Mouse (Mus musculus): Measurements from ENCODE around the gene Olfr107. TPM values are rescaled to one million over a fixed set of nuclear protein-coding genes. Genes with fewer than 3 reads are reported as not detected.

Gene Olfr107
- not detected in 2 replicates for polyA plus RNA-seq (2016; fragmentation: Nextera tagmentation; extraction: Ambion mirVana)

- no peak within 1 kb of the TSS for H3K27ac ChIP-seq
- H3K9me3 ChIP-seq = no peaks in the 10 kb centered on the region
- WGBS = 81% methylated on average over 3 of the region's 3 CpGs
- no peaks in the 10 kb centered on the region for H3K27me3 ChIP-seq (ENCODE audit: poor library complexity, severe bottlenecking)
- no peak for DNase-seq (ENCODE audit: extremely low spot score, low spot score)
- no peak within 1 kb of the TSS for H3K4me3 ChIP-seq
- H3K36me3 ChIP-seq (replicated peaks) = no peaks in the 10 kb centered on the region
- H3K4me1 ChIP-seq = no peaks in the 10 kb centered on the region
These were observed at the start of gene Olfr107 for GRCm38 (mm10) chr17:37398926-37399325. TSS of gene Olfr107 (plus strand) at chr17:37399226.

- no peaks in the 10 kb centered on the region for H3K27me3 ChIP-seq (ENCODE audit: poor library complexity, severe bottlenecking)
- H3K4me1 ChIP-seq = no peaks in the 10 kb centered on the region
- no peak within 1 kb of the TSS for H3K4me3 ChIP-seq
- no peak within 1 kb of the TSS for H3K27ac ChIP-seq
- H3K36me3 ChIP-seq (replicated peaks) = no peaks in the 10 kb centered on the region
- H3K9me3 ChIP-seq = no peaks in the 10 kb centered on the region
- DNase-seq (ENCODE audit: extremely low spot score, low spot score) = no peak
These were observed 39.7 kb upstream of the Olfr107 start, which contains the start of gene Olfr104-ps for GRCm38 (mm10) chr17:37359282-37359681. TSS of gene Olfr104-ps (plus strand) at chr17:37359582.

GRCm38 (mm10) chr17:37378733-37379132 is 20.3 kb upstream of the Olfr107 start, which contains the start of gene Olfr105-ps:
TSS of gene Olfr105-ps (plus strand) at chr17:37379033.
- no peak for DNase-seq (ENCODE audit: extremely low spot score, low spot score)
- no peak within 1 kb of the TSS for H3K4me3 ChIP-seq
- H3K36me3 ChIP-seq (replicated peaks) = no peaks in the 10 kb centered on the region
- no peaks in the 10 kb centered on the region for H3K4me1 ChIP-seq
- H3K27ac ChIP-seq = no peak within 1 kb of the TSS
- no peaks in the 10 kb centered on the region for H3K9me3 ChIP-seq
- no peaks in the 10 kb centered on the region for H3K27me3 ChIP-seq (ENCODE audit: poor library complexity, severe bottlenecking)

DNA sequence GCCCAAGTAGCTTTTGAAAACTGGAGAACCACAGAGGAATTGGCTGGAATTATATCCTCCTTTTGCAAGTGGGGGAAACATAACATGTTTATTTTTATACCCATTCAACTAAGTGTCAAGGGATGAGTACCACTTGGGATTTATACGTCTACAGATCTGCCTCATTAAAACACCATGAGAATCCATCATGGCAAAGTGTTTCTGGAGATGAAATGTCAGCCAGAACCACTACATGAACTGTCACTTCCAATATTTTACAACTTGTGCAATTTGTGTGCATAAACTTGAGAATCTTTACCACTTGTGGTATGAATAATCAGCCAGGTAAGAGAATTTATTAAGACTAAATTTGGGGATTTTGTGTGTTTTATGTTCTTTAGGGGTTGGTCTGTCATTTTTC is 8.9 kb upstream of the Olfr107 start, which contains the start of gene Olfr106-ps:
Olfr106-ps (plus strand) TSS at position 301 of the 400 bp plus-strand sequence.
- no peak within 1 kb of the TSS for H3K27ac ChIP-seq
- 82% methylated on average over 1 of the region's 1 CpGs for WGBS
- H3K4me1 ChIP-seq = no peaks in the 10 kb centered on the region
- no peak for DNase-seq (ENCODE audit: extremely low spot score, low spot score)
- H3K9me3 ChIP-seq = no peaks in the 10 kb centered on the region
- no peak within 1 kb of the TSS for H3K4me3 ChIP-seq
- H3K36me3 ChIP-seq (replicated peaks) = no peaks in the 10 kb centered on the region
- H3K27me3 ChIP-seq (ENCODE audit: poor library complexity, severe bottlenecking) = no peaks in the 10 kb centered on the region

GRCm38 (mm10) chr17:37413380-37413779 is 14.4 kb downstream of the Olfr107 start:
- no peaks in the 10 kb centered on the region for H3K4me1 ChIP-seq
- H3K27me3 ChIP-seq (ENCODE audit: poor library complexity, severe bottlenecking) = no peaks in the 10 kb centered on the region
- no peaks in the 10 kb centered on the region for H3K36me3 ChIP-seq (replicated peaks)
- no peak overlapping the region for H3K27ac ChIP-seq
- peaks cover 5% of the 10 kb centered on the region; the same call in 1 of the 2 replicates for H3K9me3 ChIP-seq
- H3K4me3 ChIP-seq = no peak overlapping the region
- DNase-seq (ENCODE audit: extremely low spot score, low spot score) = no peak

DNA sequence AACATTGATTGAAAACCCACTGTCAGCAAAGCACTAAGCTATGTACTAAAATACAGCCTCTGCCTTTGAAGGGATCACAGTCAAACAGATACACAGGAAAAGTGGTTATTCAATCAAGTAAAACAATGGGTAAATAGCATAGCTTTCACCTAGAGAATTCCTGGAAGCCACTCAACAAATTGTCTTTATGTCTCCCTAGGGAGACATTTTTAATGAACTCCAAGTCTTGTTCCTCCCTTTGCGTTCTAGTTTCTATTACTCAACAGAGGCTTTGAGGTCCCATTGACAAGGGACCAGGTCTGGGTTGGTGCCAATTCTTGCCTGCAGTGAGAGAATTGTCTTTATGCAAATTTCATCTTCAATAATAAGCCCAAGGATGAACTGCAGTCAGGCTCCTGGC is 46.2 kb downstream of the Olfr107 start, which contains the start of gene Olfr108:
Olfr108 (plus strand) TSS at position 301 of the 400 bp plus-strand sequence.
- 91% methylated on average over 1 of the region's 1 CpGs for WGBS
- H3K27me3 ChIP-seq (ENCODE audit: poor library complexity, severe bottlenecking) = no peaks in the 10 kb centered on the region
- no peaks in the 10 kb centered on the region for H3K36me3 ChIP-seq (replicated peaks)
- H3K4me3 ChIP-seq = no peak within 1 kb of the TSS
- H3K27ac ChIP-seq = no peak within 1 kb of the TSS
- H3K4me1 ChIP-seq = no peaks in the 10 kb centered on the region
- no peaks in the 10 kb centered on the region for H3K9me3 ChIP-seq
- no peak for DNase-seq (ENCODE audit: extremely low spot score, low spot score)

Other genes starting within 250 kb of the Olfr107 start
- gene Olfr93, start 237.7 kb upstream of the Olfr107 start, polyA plus RNA-seq (2016; fragmentation: Nextera tagmentation; extraction: Ambion mirVana) = not detected in 2 replicates
- gene Ubd, start 205.3 kb upstream of the Olfr107 start, polyA plus RNA-seq (2016; fragmentation: Nextera tagmentation; extraction: Ambion mirVana) = not detected in 2 replicates
- not detected in 2 replicates for gene Olfr94, start 198.2 kb upstream of the Olfr107 start, polyA plus RNA-seq (2016; fragmentation: Nextera tagmentation; extraction: Ambion mirVana)
- not detected in 2 replicates for gene Olfr95, start 186.1 kb upstream of the Olfr107 start, polyA plus RNA-seq (2016; fragmentation: Nextera tagmentation; extraction: Ambion mirVana)
- not detected in 2 replicates for gene Olfr96, start 179.1 kb upstream of the Olfr107 start, polyA plus RNA-seq (2016; fragmentation: Nextera tagmentation; extraction: Ambion mirVana)
- gene Olfr97, start 161.9 kb upstream of the Olfr107 start, polyA plus RNA-seq (2016; fragmentation: Nextera tagmentation; extraction: Ambion mirVana) = not detected in 2 replicates
- gene Olfr98, start 135.5 kb upstream of the Olfr107 start, polyA plus RNA-seq (2016; fragmentation: Nextera tagmentation; extraction: Ambion mirVana) = not detected in 2 replicates
- 1.9 and 2.6 TPM in 2 replicates for gene H2-M3, start 129.0 kb upstream of the Olfr107 start, polyA plus RNA-seq (2016; fragmentation: Nextera tagmentation; extraction: Ambion mirVana)
- gene Olfr99, start 115.8 kb upstream of the Olfr107 start, polyA plus RNA-seq (2016; fragmentation: Nextera tagmentation; extraction: Ambion mirVana) = not detected in 2 replicates
- gene Olfr101, start 94.9 kb upstream of the Olfr107 start, polyA plus RNA-seq (2016; fragmentation: Nextera tagmentation; extraction: Ambion mirVana) = not detected in 2 replicates
- not detected in 2 replicates for gene Olfr102, start 82.2 kb upstream of the Olfr107 start, polyA plus RNA-seq (2016; fragmentation: Nextera tagmentation; extraction: Ambion mirVana)
- gene Olfr103, start 59.5 kb upstream of the Olfr107 start, polyA plus RNA-seq (2016; fragmentation: Nextera tagmentation; extraction: Ambion mirVana) = not detected in 2 replicates
- not detected in 2 replicates for gene Olfr104-ps, start 39.6 kb upstream of the Olfr107 start, polyA plus RNA-seq (2016; fragmentation: Nextera tagmentation; extraction: Ambion mirVana)
- not detected in 2 replicates for gene Olfr105-ps, start 20.2 kb upstream of the Olfr107 start, polyA plus RNA-seq (2016; fragmentation: Nextera tagmentation; extraction: Ambion mirVana)
- not detected in 2 replicates for gene Olfr106-ps, start 8.8 kb upstream of the Olfr107 start, polyA plus RNA-seq (2016; fragmentation: Nextera tagmentation; extraction: Ambion mirVana)
- gene Olfr108, start 46.3 kb downstream of the Olfr107 start, polyA plus RNA-seq (2016; fragmentation: Nextera tagmentation; extraction: Ambion mirVana) = not detected in 2 replicates
- gene Olfr109, start 59.7 kb downstream of the Olfr107 start, polyA plus RNA-seq (2016; fragmentation: Nextera tagmentation; extraction: Ambion mirVana) = not detected in 2 replicates
- gene H2-M2, start 84.3 kb downstream of the Olfr107 start, polyA plus RNA-seq (2016; fragmentation: Nextera tagmentation; extraction: Ambion mirVana) = not detected in 2 replicates
- gene Olfr110, start 93.2 kb downstream of the Olfr107 start, polyA plus RNA-seq (2016; fragmentation: Nextera tagmentation; extraction: Ambion mirVana) = not detected in 2 replicates
- gene Olfr111, start 108.8 kb downstream of the Olfr107 start, polyA plus RNA-seq (2016; fragmentation: Nextera tagmentation; extraction: Ambion mirVana) = not detected in 2 replicates
- not detected in 2 replicates for gene Olfr112, start 170.2 kb downstream of the Olfr107 start, polyA plus RNA-seq (2016; fragmentation: Nextera tagmentation; extraction: Ambion mirVana)
- gene Olfr113, start 178.4 kb downstream of the Olfr107 start, polyA plus RNA-seq (2016; fragmentation: Nextera tagmentation; extraction: Ambion mirVana) = not detected in 2 replicates
- gene Olfr114, start 193.5 kb downstream of the Olfr107 start, polyA plus RNA-seq (2016; fragmentation: Nextera tagmentation; extraction: Ambion mirVana) = not detected in 2 replicates
- not detected in 2 replicates for gene Olfr115, start 227.9 kb downstream of the Olfr107 start, polyA plus RNA-seq (2016; fragmentation: Nextera tagmentation; extraction: Ambion mirVana)
- not detected in 2 replicates for gene Olfr116, start 228.0 kb downstream of the Olfr107 start, polyA plus RNA-seq (2016; fragmentation: Nextera tagmentation; extraction: Ambion mirVana)

Data from forebrain, embryonic 10.5 days (tissue).